Comparison of ENCODE assay signal across 10 mouse cellular contexts in genomic region chr7:24642491-24642890, GRCm38 (mm10). TPM values are rescaled to one million over a fixed set of nuclear protein-coding genes. Genes with fewer than 3 reads are reported as not detected.
A peak's percentile ranks its signal among the peaks of the same experiment; 100 is the strongest.
DNase-seq lines count a peak whose midpoint lies in the region; ATAC-seq and TF ChIP-seq lines count a peak whose summit lies in the region.
"Had no signal": no experiment of that assay in that cellular context is flagged by ENCODE, and none has a peak within 500 bp of the region (broad histone marks: within the 10 kb centered on the region; RNA-seq: fewer than 3 reads in every experiment).

No protein-coding gene starts in this region.

- H3K27ac ChIP-seq in hindbrain, embryonic 10.5 days, result no peak overlapping the region
- H3K27ac ChIP-seq in hindbrain, embryonic 16.5 days (ENCODE audit: low read depth, low read length), result no peak overlapping the region
- no peak overlapping the region for H3K27ac ChIP-seq in bone marrow, adult 2 months (ENCODE audit: control insufficient read depth, insufficient read depth, low read depth, low read length, poor library complexity)
- no peak overlapping the region for H3K27ac ChIP-seq in limb, embryonic 14.5 days (replicated peaks; ENCODE audit: low read depth, low read length)
- H3K27ac ChIP-seq: embryonic facial prominence, embryonic 15.5 days; lung, embryonic 15.5 days had no signal

- no peaks in the 10 kb centered on the region for H3K9me3 ChIP-seq in hindbrain, embryonic 10.5 days
- H3K9me3 ChIP-seq in hindbrain, embryonic 16.5 days (ENCODE audit: control insufficient read depth, low read length), result no peaks in the 10 kb centered on the region
- no peaks in the 10 kb centered on the region for H3K9me3 ChIP-seq in E14TG2a.4 (ENCODE audit: low read length)
- no peaks in the 10 kb centered on the region for H3K9me3 ChIP-seq in limb, embryonic 14.5 days (ENCODE audit: control insufficient read depth, low read length)
- H3K9me3 ChIP-seq: embryonic facial prominence, embryonic 15.5 days; lung, embryonic 15.5 days had no signal

- no peak for ATAC-seq in hindbrain, embryonic 16.5 days
- ATAC-seq in limb, embryonic 14.5 days (ENCODE audit: low FRiP score, low read depth), result no peak

- no peak overlapping the region for H3K9ac ChIP-seq in hindbrain, embryonic 16.5 days (ENCODE audit: low read depth, low read length)
- no peak overlapping the region for H3K9ac ChIP-seq in limb, embryonic 14.5 days (ENCODE audit: low read depth, low read length, severe bottlenecking)
- H3K9ac ChIP-seq: embryonic facial prominence, embryonic 15.5 days; lung, embryonic 15.5 days had no signal

- no peak overlapping the region for H3K4me2 ChIP-seq in hindbrain, embryonic 16.5 days (ENCODE audit: low read length)
- H3K4me2 ChIP-seq in limb, embryonic 14.5 days (replicated peaks; ENCODE audit: low read depth, low read length, severe bottlenecking), result no peak overlapping the region
- H3K4me2 ChIP-seq: embryonic facial prominence, embryonic 15.5 days; lung, embryonic 15.5 days had no signal

- 10% methylated on average over 9 of the region's 9 CpGs for WGBS in hindbrain, embryonic 10.5 days
- 12% methylated on average over 9 of the region's 9 CpGs for WGBS in hindbrain, embryonic 16.5 days
- WGBS in bone marrow, adult 2 months, result 9% methylated on average over 9 of the region's 9 CpGs
- WGBS in limb, embryonic 14.5 days, result 10% methylated on average over 9 of the region's 9 CpGs

- peak; percentile 98 for TF ChIP-seq CTCF in E14TG2a.4 (conservative IDR thresholded peaks at IDR 0.05; ENCODE audit: low read length)
- peak; percentile 88 for TF ChIP-seq CTCF in bone marrow, adult 2 months (IDR thresholded peaks at IDR 0.05; ENCODE audit: control insufficient read depth, insufficient read depth, low read length)

- peak; percentile 64 for DNase-seq in hindbrain, embryonic 10.5 days (ENCODE audit: low spot score)
- peak; percentile 63 for DNase-seq in gastrocnemius, postnatal 10 days
- DNase-seq in limb, embryonic 14.5 days (ENCODE audit: low spot score), result peak; percentile 40
- peak; percentile 78 for DNase-seq in retina, embryonic 14.5 days (ENCODE audit: low spot score)
- DNase-seq in urinary bladder, adult 2 months (ENCODE audit: low spot score), result no peak

- peaks cover 14% of the 10 kb centered on the region for H3K4me1 ChIP-seq in hindbrain, embryonic 10.5 days (replicated peaks)
- peaks cover 11% of the 10 kb centered on the region for H3K4me1 ChIP-seq in hindbrain, embryonic 16.5 days (ENCODE audit: control insufficient read depth, insufficient read depth, low read depth, low read length)
- H3K4me1 ChIP-seq in E14TG2a.4 (replicated peaks; ENCODE audit: low read depth, low read length), result peaks cover 23% of the 10 kb centered on the region
- H3K4me1 ChIP-seq in bone marrow, adult 2 months (ENCODE audit: control insufficient read depth, insufficient read depth, low read length), result peaks cover 5% of the 10 kb centered on the region; the same call in 1 of the 2 replicates
- H3K4me1 ChIP-seq in limb, embryonic 14.5 days (ENCODE audit: control insufficient read depth, insufficient read depth, low read length), result peaks cover 3% of the 10 kb centered on the region; the same call in 1 of the 2 replicates

- H3K4me3 ChIP-seq in hindbrain, embryonic 10.5 days, result no peak overlapping the region
- no peak overlapping the region for H3K4me3 ChIP-seq in hindbrain, embryonic 16.5 days (ENCODE audit: low read length)
- no peak overlapping the region for H3K4me3 ChIP-seq in E14TG2a.4 (replicated peaks; ENCODE audit: low read length)
- no peak overlapping the region for H3K4me3 ChIP-seq in bone marrow, adult 2 months (replicated peaks; ENCODE audit: control insufficient read depth, low read depth, low read length)
- no peak overlapping the region for H3K4me3 ChIP-seq in limb, embryonic 14.5 days (replicated peaks; ENCODE audit: low read length)
- H3K4me3 ChIP-seq: embryonic facial prominence, embryonic 15.5 days; lung, embryonic 15.5 days had no signal

- peaks cover 46% of the 10 kb centered on the region for H3K27me3 ChIP-seq in hindbrain, embryonic 10.5 days (ENCODE audit: insufficient read depth, poor library complexity, severe bottlenecking)
- peaks cover 35% of the 10 kb centered on the region for H3K27me3 ChIP-seq in hindbrain, embryonic 16.5 days (replicated peaks; ENCODE audit: control insufficient read depth, insufficient read depth, low read length)
- H3K27me3 ChIP-seq in E14TG2a.4 (ENCODE audit: insufficient read depth, low read length), result peaks cover 37% of the 10 kb centered on the region
- peaks cover 32% of the 10 kb centered on the region for H3K27me3 ChIP-seq in limb, embryonic 14.5 days (ENCODE audit: control insufficient read depth, insufficient read depth, low read length)

- TF ChIP-seq POLR2A in bone marrow, adult 2 months (IDR thresholded peaks at IDR 0.05; ENCODE audit: borderline replicate concordance, control insufficient read depth, low read depth, low read length), result no peak
- no peak for TF ChIP-seq POLR2A in limb, embryonic 14.5 days (IDR thresholded peaks at IDR 0.05; ENCODE audit: borderline replicate concordance, extremely low read depth, insufficient read depth, insufficient read length)

- no peaks in the 10 kb centered on the region for H3K36me3 ChIP-seq in hindbrain, embryonic 10.5 days
- H3K36me3 ChIP-seq in hindbrain, embryonic 16.5 days (ENCODE audit: control insufficient read depth, insufficient read depth, low read length), result no peaks in the 10 kb centered on the region
- no peaks in the 10 kb centered on the region for H3K36me3 ChIP-seq in E14TG2a.4 (ENCODE audit: insufficient read depth, low read length)
- H3K36me3 ChIP-seq in limb, embryonic 14.5 days (ENCODE audit: control insufficient read depth, insufficient read depth, low read length), result no peaks in the 10 kb centered on the region
- H3K36me3 ChIP-seq: embryonic facial prominence, embryonic 15.5 days; lung, embryonic 15.5 days had no signal

RNA-seq across cellular contexts. Expression of gene Lypd3, which starts 6.1 kb away (rescaled TPM):
- 0.47 and 2.1 TPM in 2 replicates for polyA plus RNA-seq in hindbrain, embryonic 10.5 days (2016; fragmentation: Nextera tagmentation; extraction: Ambion mirVana)
- polyA plus RNA-seq in hindbrain, embryonic 16.5 days (2015; fragmentation: Nextera tagmentation; extraction: Ambion mirVana), result 0.76 and 0.78 TPM in 2 replicates
- not detected in 2 replicates for polyA plus RNA-seq in bone marrow, adult 2 months (2011; ENCODE audit: insufficient read depth, insufficient read length, low replicate concordance, missing spikeins)
- not detected for total RNA-seq in gastrocnemius, postnatal 10 days (2021)
- 24.8 and 30.4 TPM in 2 replicates for polyA plus RNA-seq in limb, embryonic 14.5 days (2012; rRNA removed)
- 38.8 and 50.7 TPM in 2 replicates for polyA plus RNA-seq in limb, embryonic 14.5 days (2014; fragmentation: Nextera tagmentation; extraction: Ambion mirVana)
- polyA plus RNA-seq in urinary bladder, adult 2 months (2012; rRNA removed), result 47.0 and 53.2 TPM in 2 replicates

RNA-seq across cellular contexts. Expression of gene Phldb3, which starts 31.9 kb away (rescaled TPM):
- not detected in 2 replicates for polyA plus RNA-seq in hindbrain, embryonic 10.5 days (2016; fragmentation: Nextera tagmentation; extraction: Ambion mirVana)
- not detected in 2 replicates for polyA plus RNA-seq in hindbrain, embryonic 16.5 days (2015; fragmentation: Nextera tagmentation; extraction: Ambion mirVana)
- 7.2 and 8.2 TPM in 2 replicates for polyA plus RNA-seq in bone marrow, adult 2 months (2011; ENCODE audit: insufficient read depth, insufficient read length, low replicate concordance, missing spikeins)
- under 1 TPM; 0.77 to 0.80 TPM for total RNA-seq in gastrocnemius, postnatal 10 days (2021)
- polyA plus RNA-seq in limb, embryonic 14.5 days (2012; rRNA removed), result 4.1 and 5.5 TPM in 2 replicates
- 0.70 and 1.2 TPM in 2 replicates for polyA plus RNA-seq in limb, embryonic 14.5 days (2014; fragmentation: Nextera tagmentation; extraction: Ambion mirVana)
- polyA plus RNA-seq in urinary bladder, adult 2 months (2012; rRNA removed), result 6.8 and 7.9 TPM in 2 replicates

RNA-seq across cellular contexts. Expression of gene Tex101, which starts 34.0 kb away (rescaled TPM):
- not detected in 2 replicates for polyA plus RNA-seq in hindbrain, embryonic 10.5 days (2016; fragmentation: Nextera tagmentation; extraction: Ambion mirVana)
- not detected in 2 replicates for polyA plus RNA-seq in hindbrain, embryonic 16.5 days (2015; fragmentation: Nextera tagmentation; extraction: Ambion mirVana)
- polyA plus RNA-seq in bone marrow, adult 2 months (2011; ENCODE audit: insufficient read depth, insufficient read length, low replicate concordance, missing spikeins), result not detected in 2 replicates
- not detected for total RNA-seq in gastrocnemius, postnatal 10 days (2021)
- polyA plus RNA-seq in limb, embryonic 14.5 days (2012; rRNA removed), result not detected in 2 replicates
- not detected in 2 replicates for polyA plus RNA-seq in limb, embryonic 14.5 days (2014; fragmentation: Nextera tagmentation; extraction: Ambion mirVana)
- polyA plus RNA-seq in urinary bladder, adult 2 months (2012; rRNA removed), result not detected in 2 replicates
- polyA plus RNA-seq: embryonic facial prominence, embryonic 15.5 days; lung, embryonic 15.5 days had no signal

RNA-seq across cellular contexts. Expression of gene Zfp575, which starts 55.0 kb away (rescaled TPM):
- 2.0 and 3.2 TPM in 2 replicates for polyA plus RNA-seq in hindbrain, embryonic 10.5 days (2016; fragmentation: Nextera tagmentation; extraction: Ambion mirVana)
- polyA plus RNA-seq in hindbrain, embryonic 16.5 days (2015; fragmentation: Nextera tagmentation; extraction: Ambion mirVana), result 17.1 and 17.7 TPM in 2 replicates
- not detected in 2 replicates for polyA plus RNA-seq in bone marrow, adult 2 months (2011; ENCODE audit: insufficient read depth, insufficient read length, low replicate concordance, missing spikeins)
- under 1 TPM; 0.59 to 0.95 TPM for total RNA-seq in gastrocnemius, postnatal 10 days (2021)
- polyA plus RNA-seq in limb, embryonic 14.5 days (2012; rRNA removed), result 4.5 and 7.6 TPM in 2 replicates
- polyA plus RNA-seq in limb, embryonic 14.5 days (2014; fragmentation: Nextera tagmentation; extraction: Ambion mirVana), result 5.0 TPM in 2 replicates
- polyA plus RNA-seq in urinary bladder, adult 2 months (2012; rRNA removed), result 0.44 and 0.83 TPM in 2 replicates

RNA-seq across cellular contexts. Expression of gene Ethe1, which starts 55.1 kb away (rescaled TPM):
- 22.2 and 23.2 TPM in 2 replicates for polyA plus RNA-seq in hindbrain, embryonic 10.5 days (2016; fragmentation: Nextera tagmentation; extraction: Ambion mirVana)
- 29.1 and 30.9 TPM in 2 replicates for polyA plus RNA-seq in hindbrain, embryonic 16.5 days (2015; fragmentation: Nextera tagmentation; extraction: Ambion mirVana)
- polyA plus RNA-seq in bone marrow, adult 2 months (2011; ENCODE audit: insufficient read depth, insufficient read length, low replicate concordance, missing spikeins), result 15.8 and 25.9 TPM in 2 replicates
- 10 to 100 TPM in 1 of 2 experiments, 1 to 10 TPM in 1; 9.4 to 10.0 TPM for total RNA-seq in gastrocnemius, postnatal 10 days (2021)
- 19.9 and 21.9 TPM in 2 replicates for polyA plus RNA-seq in limb, embryonic 14.5 days (2012; rRNA removed)
- polyA plus RNA-seq in limb, embryonic 14.5 days (2014; fragmentation: Nextera tagmentation; extraction: Ambion mirVana), result 30.7 and 31.5 TPM in 2 replicates
- polyA plus RNA-seq in urinary bladder, adult 2 months (2012; rRNA removed), result 59.0 and 67.0 TPM in 2 replicates
